Mouse (Mus musculus) spleen, postnatal 36 days (tissue): ENCODE measurements at regions not wholly inside any gene's neighbourhood (a gene's known extent, or its start where the extent isn't known, plus 50 kb on each side); places are given as distances from the start of the nearest gene placed in this dataset.
A peak's percentile ranks its signal among the peaks of the same experiment; 100 is the strongest.

Experiments
- DNase-seq, 2 experiments: peaks; one replicate each; pipeline ENCODE4 v3.0.0; 2022; ENCODE audit warnings: low spot score in 2 of 2, mixed read lengths in 1 of 2

- DNase-seq = no peak
These were observed 133.0 kb downstream of the Bcas1 start for GRCm38 (mm10) chr2:170294657-170295056.

GRCm38 (mm10) chr2:170291841-170292655 lies 135.6 kb downstream of the Bcas1 start:
- DNase-seq = no peak

GRCm38 (mm10) chr2:170289378-170289960 lies 138.2 kb downstream of the Bcas1 start:
- no peak for DNase-seq

- no peak for DNase-seq
These were observed 138.9 kb downstream of the Bcas1 start for GRCm38 (mm10) chr2:170288787-170289186.

GRCm38 (mm10) chr2:170288196-170288595 lies 139.4 kb downstream of the Bcas1 start:
- no peak for DNase-seq

GRCm38 (mm10) chr2:170287301-170287885 lies 139.5 kb upstream of the Zfp217 start:
- DNase-seq = no peak

GRCm38 (mm10) chr2:170286773-170287172 lies 138.9 kb upstream of the Zfp217 start:
- DNase-seq = no peak

GRCm38 (mm10) chr2:170282463-170282862 lies 134.6 kb upstream of the Zfp217 start:
- DNase-seq = no peak

GRCm38 (mm10) chr2:170281311-170282008 lies 133.6 kb upstream of the Zfp217 start:
- DNase-seq = no peak

GRCm38 (mm10) chr2:170280733-170281132 lies 132.8 kb upstream of the Zfp217 start:
- no peak for DNase-seq

GRCm38 (mm10) chr2:170277896-170278295 lies 130.0 kb upstream of the Zfp217 start:
- no peak for DNase-seq

- no peak for DNase-seq
These were observed 129.4 kb upstream of the Zfp217 start for GRCm38 (mm10) chr2:170277182-170277767.

GRCm38 (mm10) chr2:170275687-170276086 lies 127.8 kb upstream of the Zfp217 start:
- DNase-seq = no peak

- no peak for DNase-seq
These were observed 122.1 kb upstream of the Zfp217 start for GRCm38 (mm10) chr2:170269926-170270577.

- no peak for DNase-seq
These were observed 120.2 kb upstream of the Zfp217 start for GRCm38 (mm10) chr2:170268080-170268479.

- DNase-seq = no peak
These were observed 119.2 kb upstream of the Zfp217 start for GRCm38 (mm10) chr2:170267152-170267551.

GRCm38 (mm10) chr2:170266407-170267101 lies 118.7 kb upstream of the Zfp217 start:
- peak in 1 of 2 experiments; percentile 46 for DNase-seq

- DNase-seq = no peak
These were observed 115.7 kb upstream of the Zfp217 start for GRCm38 (mm10) chr2:170263594-170263993.

- no peak for DNase-seq
These were observed 113.3 kb upstream of the Zfp217 start for GRCm38 (mm10) chr2:170261191-170261590.

- no peak for DNase-seq
These were observed 112.0 kb upstream of the Zfp217 start for GRCm38 (mm10) chr2:170259662-170260457.
